Mouse (Mus musculus): ENCODE results near the gene Bsx. TPM values are rescaled to one million over a fixed set of nuclear protein-coding genes. Genes with fewer than 3 reads are reported as not detected.

The Bsx gene
- polyA plus RNA-seq, 1 experiment = 0.05 TPM

GRCm38 (mm10) chr9:40908915-40909314 lies 35.0 kb downstream of the Bsx start:
- WGBS = 91% methylated on average over 7 of the region's 7 CpGs
- no peak for DNase-seq
- TF ChIP-seq CTCF (IDR thresholded peaks at IDR 0.05; ENCODE audit: borderline replicate concordance, control insufficient read depth, extremely low read depth, insufficient read depth, low read length, poor library complexity) = no peak
- TF ChIP-seq POLR2A (IDR thresholded peaks at IDR 0.05; ENCODE audit: control insufficient read depth, extremely low read depth, insufficient read depth, low read length, poor library complexity) = no peak

GRCm38 (mm10) chr9:40917871-40918613 lies 44.1 kb downstream of the Bsx start:
- H3K4me3 ChIP-seq (ENCODE audit: control insufficient read depth, insufficient read depth, low read length) = no peak overlapping the region
- 39% methylated on average over 12 of the region's 12 CpGs for WGBS

More at GRCm38 (mm10) chr9:40908915-40909314, 35.0 kb downstream of the Bsx start:
- Histone ChIP-seq H3K27me3 (ENCODE audit: control insufficient read depth, insufficient read depth, low read length) (no peaks in the 10 kb centered on the region), H3K27ac (ENCODE audit: control insufficient read depth, insufficient read depth, low read length) (no peak overlapping the region), H3K4me3 (ENCODE audit: control insufficient read depth, insufficient read depth, low read length) (no peak overlapping the region), H3K4me1 (replicated peaks; ENCODE audit: control insufficient read depth, insufficient read depth, low read length) (no peaks in the 10 kb centered on the region), H3K36me3 (ENCODE audit: control insufficient read depth, insufficient read depth, low read length) (no peaks in the 10 kb centered on the region)

GRCm38 (mm10) chr9:40927351-40927980 lies 53.5 kb downstream of the Bsx start:
- H3K4me3 ChIP-seq (ENCODE audit: control insufficient read depth, insufficient read depth, low read length) = no peak overlapping the region
- no peaks in the 10 kb centered on the region for H3K4me1 ChIP-seq (replicated peaks; ENCODE audit: control insufficient read depth, insufficient read depth, low read length)
- WGBS = 88% methylated on average over 17 of the region's 17 CpGs
- TF ChIP-seq POLR2A (IDR thresholded peaks at IDR 0.05; ENCODE audit: control insufficient read depth, extremely low read depth, insufficient read depth, low read length, poor library complexity) = no peak
- TF ChIP-seq CTCF (IDR thresholded peaks at IDR 0.05; ENCODE audit: borderline replicate concordance, control insufficient read depth, extremely low read depth, insufficient read depth, low read length, poor library complexity) = no peak
- no peaks in the 10 kb centered on the region for H3K36me3 ChIP-seq (ENCODE audit: control insufficient read depth, insufficient read depth, low read length)
- DNase-seq = no peak
- no peak overlapping the region for H3K27ac ChIP-seq (ENCODE audit: control insufficient read depth, insufficient read depth, low read length)
- H3K27me3 ChIP-seq (ENCODE audit: control insufficient read depth, insufficient read depth, low read length) = no peaks in the 10 kb centered on the region

More at GRCm38 (mm10) chr9:40917871-40918613, 44.1 kb downstream of the Bsx start:
- TF ChIP-seq POLR2A (IDR thresholded peaks at IDR 0.05; ENCODE audit: control insufficient read depth, extremely low read depth, insufficient read depth, low read length, poor library complexity) (no peak), CTCF (IDR thresholded peaks at IDR 0.05; ENCODE audit: borderline replicate concordance, control insufficient read depth, extremely low read depth, insufficient read depth, low read length, poor library complexity) (no peak)
- no peaks in the 10 kb centered on the region for H3K36me3 ChIP-seq (ENCODE audit: control insufficient read depth, insufficient read depth, low read length)
- no peaks in the 10 kb centered on the region for H3K4me1 ChIP-seq (replicated peaks; ENCODE audit: control insufficient read depth, insufficient read depth, low read length)
- H3K27me3 ChIP-seq (ENCODE audit: control insufficient read depth, insufficient read depth, low read length) = no peaks in the 10 kb centered on the region
- no peak overlapping the region for H3K27ac ChIP-seq (ENCODE audit: control insufficient read depth, insufficient read depth, low read length)
- no peak for DNase-seq

Other genes starting within 250 kb of the Bsx start
- not detected in 2 replicates for gene Gm21915, start 203.5 kb upstream of the Bsx start, polyA plus RNA-seq (2012; rRNA removed)
- 1.1 and 2.3 TPM in 2 replicates for gene Clmp, start 188.2 kb upstream of the Bsx start, polyA plus RNA-seq (2012; rRNA removed)
- 2,928 and 2,969 TPM in 2 replicates for gene Hspa8, start 73.1 kb upstream of the Bsx start, polyA plus RNA-seq (2012; rRNA removed)
- not detected in 2 replicates for gene Jhy, start 90.0 kb downstream of the Bsx start, polyA plus RNA-seq (2012; rRNA removed)
- gene Crtam, start 130.5 kb downstream of the Bsx start, polyA plus RNA-seq (2012; rRNA removed) = 0.13 and 0.47 TPM in 2 replicates

Data from thymus, adult 2 months (tissue).